Mouse (Mus musculus) lung, adult 2 months (tissue): ENCODE results near the gene Srgap2. TPM values are rescaled to one million over a fixed set of nuclear protein-coding genes. Genes with fewer than 3 reads are reported as not detected.

Experiments used
- DNase-seq: peaks from one replicate; pipeline ENCODE4 v3.0.0; 2022
- H3K4me1 ChIP-seq: fragments of 200-500 bp; 2 replicates; pipeline ENCODE4 v1.6.1; 2011; ENCODE audit warnings: low read length; ENCODE audit not compliant: control insufficient read depth, insufficient read depth
- H3K4me3 ChIP-seq: fragments of 200-500 bp; replicated peaks from 2 replicates; pipeline ENCODE3; 2011; ENCODE audit warnings: low read depth, mild to moderate bottlenecking, control low read depth, low read length; ENCODE audit errors: extremely low read depth
- CTCF ChIP-seq: fragments of 200-500 bp; IDR thresholded peaks from 2 replicates; pipeline ENCODE4 v1.5.1; 2011; ENCODE audit warnings: mild to moderate bottlenecking, low read length, control low read depth; ENCODE audit not compliant: insufficient read depth
- POLR2A ChIP-seq: fragments of 200-500 bp; IDR thresholded peaks from 2 replicates; pipeline ENCODE4 v1.6.1; 2011; ENCODE audit warnings: low read depth, mild to moderate bottlenecking, control low read depth, low read length, borderline replicate concordance; ENCODE audit errors: extremely low read depth
- WGBS: fragments of 180-500 bp; shearing (Covaris S2); methylation state at CpG from one replicate; pipeline ENCODE4 v1.1.7; 2018; 5-methylcytosine and 5-hydroxymethylcytosine counted together
- polyA plus RNA-seq: library from polyadenylated mRNA; depleted of rRNA; stranded (reverse); fragments of >200 nt; gene quantifications from 2 replicates; pipeline ENCODE4 v1.2.3, GENCODE M21; 2012; rRNA removed

Gene Srgap2
- polyA plus RNA-seq, 1 experiment, result 34.8 TPM

DNA sequence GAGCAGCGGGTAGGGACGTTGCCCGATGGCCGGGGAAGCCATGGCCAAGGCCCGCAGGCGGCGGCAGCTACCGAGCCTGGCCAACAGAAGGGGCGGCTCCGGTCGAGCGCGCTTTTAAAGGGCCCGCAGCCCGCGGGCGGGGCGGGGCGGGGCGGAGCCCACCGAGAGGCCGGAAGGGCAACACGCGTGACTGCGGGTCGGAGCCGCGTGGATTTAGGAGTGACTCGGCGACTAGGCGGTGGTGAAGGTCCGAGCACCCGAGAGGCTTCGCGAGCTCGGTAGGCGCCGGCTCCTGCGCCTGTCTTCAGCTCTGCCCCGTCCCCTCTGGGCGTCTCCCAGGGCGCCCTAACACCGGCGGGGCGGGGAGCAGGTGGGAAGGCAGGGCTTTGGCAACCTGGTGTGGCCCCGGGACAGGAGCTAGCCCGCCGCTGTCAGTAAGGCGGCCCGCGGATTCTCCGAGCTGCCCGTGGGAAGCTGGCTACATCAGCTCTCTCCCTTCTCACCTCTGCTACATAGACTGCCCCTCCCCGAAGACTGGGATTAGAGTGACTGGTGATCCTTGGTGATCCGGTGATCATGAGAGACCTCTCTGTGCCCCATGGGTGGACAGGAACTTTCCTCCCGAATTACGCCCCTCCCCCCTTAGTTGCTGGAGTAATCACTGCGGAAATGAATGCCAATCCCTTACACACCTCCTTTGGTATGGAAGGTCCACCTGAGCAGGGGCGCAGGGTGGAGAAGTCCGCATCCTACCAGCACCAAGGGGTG, 281.9 kb downstream of the Srgap2 start, which contains the start of gene Rassf5:
TSS of gene Rassf5 (minus strand) at position 170 of the 768 bp plus-strand sequence.
- DNase-seq, result peak; percentile 83
- WGBS, result 1% methylated on average over 60 of the region's 60 CpGs
- peak within 1 kb of the TSS; percentile 88 for H3K4me3 ChIP-seq

DNA sequence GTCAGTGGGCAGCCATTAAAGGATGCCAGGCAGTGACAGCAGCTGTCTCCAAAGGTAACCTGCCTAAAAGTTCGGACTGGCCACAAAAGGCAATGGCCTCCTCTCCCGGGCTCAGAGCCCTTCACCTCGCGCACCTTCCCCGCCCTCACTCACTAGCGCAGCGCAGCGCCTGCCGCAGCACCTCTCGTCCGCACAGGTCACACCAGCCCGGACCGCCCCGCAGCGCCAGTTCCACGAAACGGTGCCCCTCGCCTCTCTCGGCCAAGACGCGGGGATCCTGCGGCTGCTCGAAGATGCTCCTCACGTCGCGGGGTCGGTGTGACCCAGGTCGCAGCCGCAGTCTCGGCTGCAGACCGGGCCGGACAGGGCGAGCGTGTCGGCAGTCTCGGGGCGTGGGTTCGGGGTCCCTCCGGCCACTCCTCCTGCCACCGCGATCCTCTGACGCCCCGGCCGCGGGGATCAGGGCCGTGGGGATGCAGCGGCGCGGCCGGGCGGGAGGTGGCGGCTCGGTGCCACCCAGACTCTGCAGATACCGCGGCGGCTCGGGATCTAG, 282.5 kb downstream of the Srgap2 start:
- peaks cover 6% of the 10 kb centered on the region; the same call in 1 of the 2 replicates for H3K4me1 ChIP-seq
- no peak for TF ChIP-seq POLR2A
- no peak for TF ChIP-seq CTCF
- WGBS, result 2% methylated on average over 57 of the region's 57 CpGs
- H3K4me3 ChIP-seq, result peak overlapping the region; percentile 88
- DNase-seq, result no peak

More for the DNA sequence above, 281.9 kb downstream of the Srgap2 start, which contains the start of gene Rassf5:
- H3K4me1 ChIP-seq, result peaks cover 6% of the 10 kb centered on the region; the same call in 1 of the 2 replicates
- TF ChIP-seq POLR2A (peak; percentile 56; the same call in 1 of the 2 replicates), CTCF (no peak)

DNA sequence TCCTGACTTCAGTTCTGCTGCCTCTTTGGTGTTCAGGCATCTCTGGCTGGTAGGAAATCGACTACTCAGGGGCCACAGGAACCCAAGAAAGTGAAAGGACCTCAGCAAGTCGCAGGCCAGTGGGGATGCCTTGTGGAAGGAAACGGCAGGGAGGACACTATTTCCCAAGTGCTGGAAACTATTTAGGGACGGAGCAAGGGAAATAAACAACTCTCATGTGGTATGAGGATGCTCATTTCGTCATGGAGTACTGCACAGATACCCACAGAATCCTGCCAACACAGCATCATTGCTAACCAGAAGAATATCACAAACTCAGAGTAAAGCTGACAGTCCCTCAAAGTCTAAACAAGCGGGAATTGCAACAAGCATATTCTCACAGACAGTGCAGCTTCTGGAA, 284.2 kb downstream of the Srgap2 start:
- WGBS, result 28% methylated on average over 6 of the region's 6 CpGs
- DNase-seq, result no peak
- no peak overlapping the region for H3K4me3 ChIP-seq
- peaks cover 6% of the 10 kb centered on the region; the same call in 1 of the 2 replicates for H3K4me1 ChIP-seq
- TF ChIP-seq POLR2A, result no peak
- no peak for TF ChIP-seq CTCF

DNA sequence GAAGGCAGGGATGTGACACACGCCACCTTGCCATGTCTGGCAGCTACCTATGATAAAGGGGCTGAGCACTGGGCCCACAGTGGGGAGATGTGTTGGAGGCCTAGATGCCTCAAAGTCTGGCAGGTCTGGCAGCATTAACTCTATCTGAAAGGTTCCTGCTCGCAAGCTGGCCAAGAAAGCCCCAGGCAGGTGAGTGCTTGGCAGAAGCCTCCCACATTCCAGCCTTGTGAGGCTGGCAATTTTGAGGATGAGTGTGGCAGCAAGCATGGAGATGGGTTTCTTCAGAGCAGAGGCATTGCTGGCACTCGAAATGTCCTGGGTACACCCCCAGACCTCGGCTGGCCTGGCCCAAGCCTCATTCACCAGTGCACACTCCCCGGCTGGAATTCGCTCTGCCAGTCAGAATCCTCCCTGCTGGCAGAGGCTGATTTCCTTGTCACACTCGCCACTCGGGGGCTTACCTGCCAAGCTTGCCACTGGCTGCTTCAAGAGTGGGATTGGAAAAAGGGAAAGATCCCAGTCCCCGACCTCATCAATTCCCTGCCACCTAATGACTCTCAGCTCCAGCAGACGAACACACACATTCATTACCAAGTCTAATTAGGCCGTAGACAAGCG, 287.5 kb downstream of the Srgap2 start:
- TF ChIP-seq POLR2A (no peak), CTCF (no peak)
- DNase-seq, result no peak
- 79% methylated on average over 12 of the region's 12 CpGs for WGBS
- Histone ChIP-seq H3K4me3 (no peak overlapping the region), H3K4me1 (no peaks in the 10 kb centered on the region; the same call in 1 of the 2 replicates)

DNA sequence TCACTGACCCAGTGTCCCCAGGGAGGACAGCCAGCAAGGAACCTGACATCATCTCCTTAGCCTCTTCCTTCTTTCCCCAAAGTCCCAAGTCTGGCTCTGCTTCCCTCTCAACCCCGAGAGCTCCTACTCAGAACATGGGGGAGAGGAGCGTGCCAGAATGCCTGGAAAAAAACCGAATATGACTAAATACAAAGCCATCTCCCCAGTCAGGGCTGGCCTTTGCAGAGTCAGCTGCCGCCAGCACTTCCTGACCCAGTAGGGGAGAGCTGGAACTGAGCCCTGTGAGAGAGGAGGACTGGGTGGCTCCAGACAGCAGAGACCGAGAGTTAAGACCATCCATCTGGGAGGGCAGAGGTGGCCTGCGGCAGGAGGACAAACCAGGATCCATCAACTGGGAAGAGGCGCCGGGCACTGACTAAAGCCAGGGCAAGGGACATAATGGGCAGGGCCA, 288.2 kb downstream of the Srgap2 start:
- Histone ChIP-seq H3K4me1 (no peaks in the 10 kb centered on the region; the same call in 1 of the 2 replicates), H3K4me3 (no peak overlapping the region)
- 36% methylated on average over 8 of the region's 8 CpGs for WGBS
- TF ChIP-seq POLR2A, result no peak
- TF ChIP-seq CTCF, result no peak
- DNase-seq, result no peak

DNA sequence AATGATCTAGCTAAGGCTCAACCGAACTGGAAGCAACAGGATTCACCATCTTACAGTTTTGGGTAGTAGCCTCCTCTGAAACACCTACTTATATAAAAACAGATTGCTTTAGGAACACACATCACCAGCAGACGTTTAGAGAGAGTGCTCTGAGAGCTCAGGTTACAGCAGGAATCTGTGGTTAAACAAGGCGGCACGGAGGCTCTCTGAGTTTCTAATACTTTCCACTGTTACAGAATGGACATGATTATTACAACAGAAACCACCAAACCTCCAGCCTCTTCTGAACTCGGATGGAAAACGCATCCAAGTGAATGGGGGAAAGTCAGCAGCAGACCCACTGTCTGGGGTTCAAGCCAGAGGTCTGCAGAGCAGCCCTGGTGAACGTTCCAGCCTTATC, 291.1 kb downstream of the Srgap2 start:
- TF ChIP-seq CTCF, result no peak
- TF ChIP-seq POLR2A, result no peak
- Histone ChIP-seq H3K4me3 (no peak overlapping the region), H3K4me1 (no peaks in the 10 kb centered on the region; the same call in 1 of the 2 replicates)
- 51% methylated on average over 7 of the region's 7 CpGs for WGBS
- DNase-seq, result no peak

Other genes with a start within 250 kb of the Srgap2 start
- 9.6 and 15.3 TPM in 2 replicates for gene Ikbke, start 247.7 kb downstream of the Srgap2 start, polyA plus RNA-seq
- 0.20 and 0.38 TPM in 2 replicates for gene Fam72a, start 551 bp upstream of the Srgap2 start, polyA plus RNA-seq
- gene Avpr1b, start 71.9 kb upstream of the Srgap2 start, polyA plus RNA-seq, result not detected in 2 replicates
- 0.60 and 0.65 TPM in 2 replicates for gene Ctse, start 111.0 kb upstream of the Srgap2 start, polyA plus RNA-seq
- 7.4 and 8.4 TPM in 2 replicates for gene Rab7b, start 161.3 kb upstream of the Srgap2 start, polyA plus RNA-seq
- gene Slc26a9, start 216.7 kb upstream of the Srgap2 start, polyA plus RNA-seq, result 25.6 and 38.8 TPM in 2 replicates